Mouse (Mus musculus) hindbrain, embryonic 15.5 days (tissue): ENCODE measurements around the gene Echdc3. TPM values are rescaled to one million over a fixed set of nuclear protein-coding genes. Genes with fewer than 3 reads are reported as not detected.
A peak's percentile ranks its signal among the peaks of the same experiment; 100 is the strongest.

Source experiments
- ATAC-seq: fragments of 200-750 bp; cut with Nextera tagmentation; 2 replicates; pipeline ENCODE4 v1.8.0; 2017; ENCODE audit warnings: low read depth, moderate number of reproducible peaks, moderate TSS enrichment; ENCODE audit not compliant: low FRiP score
- H3K27ac ChIP-seq: fragments of 300-500 bp; sonication (generic); replicated peaks from 2 replicates; pipeline ENCODE4 v1.5.1; 2015; ENCODE audit warnings: mild to moderate bottlenecking, inconsistent platforms
- H3K27me3 ChIP-seq: fragments of 300-500 bp; sonication (generic); 2 replicates; pipeline ENCODE4 v1.6.1; 2015; ENCODE audit warnings: control low read depth, inconsistent platforms
- H3K36me3 ChIP-seq: fragments of 300-500 bp; sonication (generic); 2 replicates; pipeline ENCODE4 v1.6.1; 2015; ENCODE audit warnings: control low read depth, inconsistent platforms
- H3K4me1 ChIP-seq: fragments of 300-500 bp; sonication (generic); replicated peaks from 2 replicates; pipeline ENCODE4 v1.6.1; 2015; ENCODE audit warnings: control low read depth, inconsistent platforms
- H3K4me2 ChIP-seq: fragments of 300-500 bp; sonication (generic); 2 replicates; pipeline ENCODE4 v1.6.1; 2015; ENCODE audit warnings: moderate library complexity, mild to moderate bottlenecking, inconsistent platforms
- H3K4me3 ChIP-seq: fragments of 300-500 bp; sonication (generic); 2 replicates; pipeline ENCODE4 v1.5.1; 2015; ENCODE audit warnings: mild to moderate bottlenecking, inconsistent platforms
- H3K9ac ChIP-seq: fragments of 300-500 bp; sonication (generic); 2 replicates; pipeline ENCODE4 v1.6.1; 2015; ENCODE audit warnings: inconsistent platforms
- H3K9me3 ChIP-seq: fragments of 300-500 bp; sonication (generic); 2 replicates; pipeline ENCODE4 v1.6.1; 2016; ENCODE audit warnings: control low read depth, inconsistent platforms
- WGBS: fragments of 180-500 bp; shearing (Covaris S2); methylation state at CpG from one replicate; pipeline ENCODE4 v1.1.7; 2015; 5-methylcytosine and 5-hydroxymethylcytosine counted together
- polyA plus RNA-seq: library from polyadenylated mRNA; unstranded; fragments of >200 nt; fragmentation: Nextera tagmentation; extraction: Ambion mirVana; gene quantifications from 2 replicates; pipeline ENCODE4 v1.2.1, GENCODE M21; 2015

Gene Echdc3
- polyA plus RNA-seq, 1 experiment from 2014 or later: 1.3 TPM

DNA sequence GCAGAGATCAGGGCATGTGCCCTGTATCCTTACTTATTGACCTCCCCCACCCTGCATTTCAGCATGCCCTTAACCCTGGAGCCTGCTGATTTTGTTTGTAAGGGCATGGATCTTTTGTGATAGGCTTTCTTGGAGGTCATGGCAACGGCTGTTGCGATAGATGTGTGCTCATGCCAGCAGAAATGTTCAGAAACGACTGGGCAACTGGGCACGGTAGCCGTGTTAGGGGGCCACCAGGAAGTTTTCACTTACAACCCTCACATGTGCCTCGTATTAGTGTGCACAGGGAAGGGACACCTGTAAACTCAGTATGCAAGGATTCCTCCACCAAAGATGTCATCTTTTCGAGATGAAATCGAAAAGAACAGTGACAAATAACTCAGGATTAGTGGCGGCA, 508 bp downstream of the Echdc3 start:
- no peaks in the 10 kb centered on the region for H3K36me3 ChIP-seq
- no peaks in the 10 kb centered on the region for H3K27me3 ChIP-seq
- H3K4me2 ChIP-seq: peak overlapping the region; percentile 70
- H3K4me3 ChIP-seq: peak overlapping the region; percentile 43
- H3K27ac ChIP-seq: no peak overlapping the region
- H3K9me3 ChIP-seq: no peaks in the 10 kb centered on the region
- H3K4me1 ChIP-seq: peaks cover 13% of the 10 kb centered on the region
- H3K9ac ChIP-seq: peak overlapping the region; percentile 48
- 39% methylated on average over 9 of the region's 9 CpGs for WGBS
- ATAC-seq: peak; percentile 31; the same call in 1 of the 2 replicates

DNA sequence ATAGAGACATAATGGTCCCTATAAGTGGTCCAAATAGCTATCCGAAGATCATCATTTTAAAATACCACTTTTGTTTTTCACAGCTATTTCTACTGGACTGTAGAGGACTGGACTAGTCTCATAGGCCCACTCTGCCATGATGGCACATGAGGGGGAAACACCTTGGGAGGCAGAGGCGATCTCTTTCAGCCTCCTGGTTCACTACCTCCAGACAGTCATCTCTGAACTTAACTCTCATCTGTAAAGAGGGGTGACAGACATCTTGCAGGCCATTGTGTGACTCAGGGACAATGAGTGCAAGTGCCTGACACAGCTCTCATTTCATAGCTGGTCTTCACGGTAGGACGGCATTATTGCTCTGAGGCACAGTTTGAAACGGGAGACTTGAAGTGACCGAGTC, 2.0 kb downstream of the Echdc3 start:
- H3K9ac ChIP-seq: no peak overlapping the region
- no peak overlapping the region for H3K27ac ChIP-seq
- no peaks in the 10 kb centered on the region for H3K9me3 ChIP-seq
- no peak overlapping the region for H3K4me3 ChIP-seq
- H3K4me1 ChIP-seq: peaks cover 13% of the 10 kb centered on the region
- no peak for ATAC-seq
- H3K4me2 ChIP-seq: no peak overlapping the region
- WGBS: 77% methylated on average over 6 of the region's 6 CpGs
- no peaks in the 10 kb centered on the region for H3K36me3 ChIP-seq
- H3K27me3 ChIP-seq: no peaks in the 10 kb centered on the region

GRCm38 (mm10) chr2:6209746-6210145, 3.1 kb downstream of the Echdc3 start:
- Histone ChIP-seq H3K9me3 (no peaks in the 10 kb centered on the region), H3K27me3 (no peaks in the 10 kb centered on the region), H3K4me3 (no peak overlapping the region), H3K9ac (no peak overlapping the region), H3K4me2 (no peak overlapping the region), H3K36me3 (no peaks in the 10 kb centered on the region), H3K27ac (no peak overlapping the region), H3K4me1 (peaks cover 13% of the 10 kb centered on the region)
- no peak for ATAC-seq
- 89% methylated on average over 3 of the region's 3 CpGs for WGBS

- no peak for ATAC-seq
- H3K9me3 ChIP-seq: no peaks in the 10 kb centered on the region
- peaks cover 13% of the 10 kb centered on the region for H3K4me1 ChIP-seq
- H3K4me2 ChIP-seq: no peak overlapping the region
- no peak overlapping the region for H3K27ac ChIP-seq
- H3K4me3 ChIP-seq: no peak overlapping the region
- 70% methylated on average over 11 of the region's 11 CpGs for WGBS
- no peaks in the 10 kb centered on the region for H3K36me3 ChIP-seq
- no peak overlapping the region for H3K9ac ChIP-seq
- H3K27me3 ChIP-seq: no peaks in the 10 kb centered on the region
Observed at GRCm38 (mm10) chr2:6209116-6209515, 3.7 kb downstream of the Echdc3 start.

GRCm38 (mm10) chr2:6207736-6208135, 5.1 kb downstream of the Echdc3 start:
- Histone ChIP-seq H3K4me1 (peaks cover 4% of the 10 kb centered on the region), H3K4me2 (no peak overlapping the region), H3K9ac (no peak overlapping the region), H3K36me3 (no peaks in the 10 kb centered on the region), H3K4me3 (no peak overlapping the region), H3K9me3 (no peaks in the 10 kb centered on the region), H3K27ac (no peak overlapping the region), H3K27me3 (no peaks in the 10 kb centered on the region)
- WGBS: 87% methylated on average over 2 of the region's 2 CpGs
- no peak for ATAC-seq

GRCm38 (mm10) chr2:6196363-6196973, 16.4 kb downstream of the Echdc3 start:
- 24% methylated on average over 10 of the region's 10 CpGs for WGBS
- Histone ChIP-seq H3K36me3 (no peaks in the 10 kb centered on the region), H3K4me1 (peaks cover 23% of the 10 kb centered on the region), H3K27me3 (no peaks in the 10 kb centered on the region), H3K4me2 (no peak overlapping the region), H3K9me3 (no peaks in the 10 kb centered on the region), H3K4me3 (no peak overlapping the region), H3K27ac (no peak overlapping the region), H3K9ac (no peak overlapping the region)
- peak; percentile 21; the same call in 1 of the 2 replicates for ATAC-seq

- no peak overlapping the region for H3K9ac ChIP-seq
- H3K4me3 ChIP-seq: no peak overlapping the region
- WGBS: 69% methylated on average over 15 of the region's 15 CpGs
- H3K27ac ChIP-seq: no peak overlapping the region
- H3K36me3 ChIP-seq: no peaks in the 10 kb centered on the region
- no peaks in the 10 kb centered on the region for H3K9me3 ChIP-seq
- H3K4me1 ChIP-seq: peaks cover 23% of the 10 kb centered on the region
- no peaks in the 10 kb centered on the region for H3K27me3 ChIP-seq
- ATAC-seq: no peak
- no peak overlapping the region for H3K4me2 ChIP-seq
Observed at GRCm38 (mm10) chr2:6195468-6196239, 17.2 kb downstream of the Echdc3 start.

DNA sequence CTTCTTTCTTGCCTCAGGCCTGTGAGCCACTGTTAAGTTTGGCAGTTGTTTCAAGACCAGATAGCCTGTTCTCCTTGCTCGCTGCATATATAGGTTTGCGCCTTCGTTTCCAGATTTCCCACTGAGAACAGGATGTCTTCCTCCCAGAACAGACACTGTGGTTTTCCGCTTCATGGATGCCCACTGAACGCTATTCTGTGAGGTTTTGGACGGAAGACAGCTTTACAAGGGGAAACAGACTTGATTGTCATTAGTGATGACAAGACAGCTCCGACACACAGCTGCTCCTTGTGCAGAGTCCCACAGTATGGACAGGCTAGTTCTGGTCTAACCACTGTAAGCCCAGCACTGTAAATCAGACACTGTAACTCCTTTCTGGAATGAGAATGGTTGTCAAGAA, 18.3 kb downstream of the Echdc3 start:
- H3K27ac ChIP-seq: no peak overlapping the region
- no peaks in the 10 kb centered on the region for H3K9me3 ChIP-seq
- H3K27me3 ChIP-seq: no peaks in the 10 kb centered on the region
- H3K9ac ChIP-seq: no peak overlapping the region
- H3K36me3 ChIP-seq: no peaks in the 10 kb centered on the region
- H3K4me3 ChIP-seq: no peak overlapping the region
- peaks cover 23% of the 10 kb centered on the region for H3K4me1 ChIP-seq
- WGBS: 59% methylated on average over 7 of the region's 7 CpGs
- no peak overlapping the region for H3K4me2 ChIP-seq
- ATAC-seq: peak; percentile 40; the same call in 1 of the 2 replicates

DNA sequence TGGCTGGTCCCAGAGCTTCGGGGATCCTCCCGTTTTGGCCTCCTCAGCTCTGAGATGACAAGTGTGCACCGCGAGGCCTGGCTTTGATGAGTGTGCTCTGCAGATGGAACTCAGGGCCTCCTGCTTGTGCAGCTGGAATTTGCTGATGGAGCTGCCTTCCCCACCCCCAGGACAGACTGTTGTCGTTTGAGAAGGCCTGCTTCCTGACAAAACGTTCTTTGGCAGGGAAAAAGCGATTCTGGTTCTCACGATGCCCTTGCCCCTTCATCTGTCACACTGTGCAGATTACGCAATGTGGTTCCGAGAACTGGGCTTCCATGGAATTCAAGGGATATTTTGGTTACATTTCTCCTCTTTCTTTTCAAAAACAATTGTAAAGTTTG, 19.3 kb downstream of the Echdc3 start:
- no peak overlapping the region for H3K9ac ChIP-seq
- H3K4me3 ChIP-seq: no peak overlapping the region
- H3K27me3 ChIP-seq: no peaks in the 10 kb centered on the region
- 62% methylated on average over 10 of the region's 10 CpGs for WGBS
- H3K9me3 ChIP-seq: no peaks in the 10 kb centered on the region
- H3K36me3 ChIP-seq: no peaks in the 10 kb centered on the region
- no peak overlapping the region for H3K27ac ChIP-seq
- no peak for ATAC-seq
- H3K4me1 ChIP-seq: peaks cover 23% of the 10 kb centered on the region
- H3K4me2 ChIP-seq: no peak overlapping the region

GRCm38 (mm10) chr2:6192820-6193590, 19.8 kb downstream of the Echdc3 start:
- Histone ChIP-seq H3K27ac (no peak overlapping the region), H3K27me3 (no peaks in the 10 kb centered on the region), H3K4me3 (no peak overlapping the region), H3K36me3 (no peaks in the 10 kb centered on the region), H3K4me1 (peaks cover 23% of the 10 kb centered on the region), H3K4me2 (no peak overlapping the region), H3K9ac (no peak overlapping the region), H3K9me3 (no peaks in the 10 kb centered on the region)
- peak; percentile 57; the same call in 1 of the 2 replicates for ATAC-seq
- 74% methylated on average over 20 of the region's 20 CpGs for WGBS

- H3K9me3 ChIP-seq: no peaks in the 10 kb centered on the region
- no peak overlapping the region for H3K4me3 ChIP-seq
- H3K9ac ChIP-seq: no peak overlapping the region
- H3K27ac ChIP-seq: no peak overlapping the region
- H3K27me3 ChIP-seq: no peaks in the 10 kb centered on the region
- H3K4me2 ChIP-seq: no peak overlapping the region
- no peak for ATAC-seq
- 92% methylated on average over 6 of the region's 6 CpGs for WGBS
- H3K4me1 ChIP-seq: peaks cover 25% of the 10 kb centered on the region
- H3K36me3 ChIP-seq: no peaks in the 10 kb centered on the region
Observed at GRCm38 (mm10) chr2:6190036-6190435, 22.8 kb downstream of the Echdc3 start.

GRCm38 (mm10) chr2:6189675-6189998, 23.2 kb downstream of the Echdc3 start:
- no peak overlapping the region for H3K4me3 ChIP-seq
- no peaks in the 10 kb centered on the region for H3K27me3 ChIP-seq
- no peak overlapping the region for H3K27ac ChIP-seq
- H3K4me1 ChIP-seq: peaks cover 23% of the 10 kb centered on the region
- WGBS: 95% methylated on average over 2 of the region's 2 CpGs
- H3K4me2 ChIP-seq: no peak overlapping the region
- no peaks in the 10 kb centered on the region for H3K9me3 ChIP-seq
- no peak for ATAC-seq
- H3K36me3 ChIP-seq: no peaks in the 10 kb centered on the region
- no peak overlapping the region for H3K9ac ChIP-seq
